Mouse (Mus musculus) lung, embryonic 16.5 days (tissue): ENCODE measurements around the gene Trarg1. TPM values are rescaled to one million over a fixed set of nuclear protein-coding genes. Genes with fewer than 3 reads are reported as not detected.
A peak's percentile ranks its signal among the peaks of the same experiment; 100 is the strongest.
"Not testable (repeated sequence)": the region's sequence is repeated elsewhere in the genome, so short reads cannot be mapped to it uniquely, and the experiment has no call there.

Source experiments
- ATAC-seq: fragments of 200-750 bp; cut with Nextera tagmentation; 2 replicates; pipeline ENCODE4 v1.8.0; 2017; ENCODE audit warnings: low read depth, mild to moderate bottlenecking, moderate library complexity
- H3K27ac ChIP-seq: fragments of 300-500 bp; sonication (generic); 2 replicates; pipeline ENCODE4 v1.5.1; 2014; ENCODE audit warnings: mild to moderate bottlenecking, control low read depth, low read length
- H3K27me3 ChIP-seq: fragments of 300-500 bp; sonication (generic); 2 replicates; pipeline ENCODE4 v1.6.1; 2014; ENCODE audit warnings: low read depth, low read length, mixed read lengths; ENCODE audit not compliant: control insufficient read depth, insufficient read depth
- H3K36me3 ChIP-seq: fragments of 300-500 bp; sonication (generic); 2 replicates; pipeline ENCODE4 v1.6.1; 2014; ENCODE audit warnings: low read length; ENCODE audit not compliant: control insufficient read depth, insufficient read depth
- H3K4me1 ChIP-seq: fragments of 300-500 bp; sonication (generic); replicated peaks from 2 replicates; pipeline ENCODE4 v1.6.1; 2014; ENCODE audit warnings: low read length, mixed read lengths; ENCODE audit not compliant: control insufficient read depth, insufficient read depth
- H3K4me2 ChIP-seq: fragments of 300-500 bp; sonication (generic); 2 replicates; pipeline ENCODE4 v1.6.1; 2014; ENCODE audit warnings: low read depth, low read length, control low read depth
- H3K4me3 ChIP-seq: fragments of 300-500 bp; sonication (generic); 2 replicates; pipeline ENCODE4 v1.5.1; 2014; ENCODE audit warnings: mild to moderate bottlenecking, low read length, control low read depth
- H3K9ac ChIP-seq: fragments of 300-500 bp; sonication (generic); 2 replicates; pipeline ENCODE4 v1.6.1; 2014; ENCODE audit warnings: low read length, control low read depth
- H3K9me3 ChIP-seq: fragments of 300-500 bp; sonication (generic); 2 replicates; pipeline ENCODE4 v1.6.1; 2016; ENCODE audit warnings: low read length; ENCODE audit not compliant: control insufficient read depth
- WGBS: fragments of 180-500 bp; shearing (Covaris S2); extraction: QIAGEN DNeasy Blood & Tissue Kit; methylation state at CpG from one replicate; pipeline ENCODE4 v1.1.7; 2014; 5-methylcytosine and 5-hydroxymethylcytosine counted together
- polyA plus RNA-seq: library from polyadenylated mRNA; unstranded; fragments of >200 nt; fragmentation: Nextera tagmentation; extraction: Ambion mirVana; gene quantifications from 2 replicates; pipeline ENCODE4 v1.2.1, GENCODE M21; 2015

Trarg1 gene
- polyA plus RNA-seq, result 1.1 and 1.2 TPM in 2 replicates

DNA sequence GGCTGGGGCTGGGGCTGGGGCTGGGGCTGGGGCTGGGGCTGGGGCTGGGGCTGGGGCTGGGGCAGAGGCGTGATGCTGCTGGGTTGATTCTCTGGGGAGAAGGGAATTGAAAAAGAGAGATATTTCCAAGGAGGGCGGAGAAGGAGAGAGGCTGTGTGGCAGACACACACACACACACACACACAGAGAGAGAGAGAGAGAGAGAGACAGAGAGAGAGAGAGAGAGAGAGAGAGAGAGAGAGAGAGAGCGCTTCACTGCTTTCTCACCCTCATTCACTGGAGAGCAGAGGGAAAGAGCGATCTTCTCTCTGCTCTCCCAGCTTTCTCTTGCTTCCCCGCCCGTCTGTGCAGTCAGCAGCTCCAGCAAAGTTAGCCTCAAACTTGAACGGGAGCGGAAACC, at the start of gene Trarg1:
Trarg1 (plus strand) TSS at position 301 of the 400 bp plus-strand sequence.
- not testable (repeated sequence) for H3K9me3 ChIP-seq, H3K4me1 ChIP-seq, H3K36me3 ChIP-seq, ATAC-seq, H3K4me2 ChIP-seq, H3K4me3 ChIP-seq, H3K27ac ChIP-seq
- Histone ChIP-seq H3K27me3 (peaks cover 10% of the 10 kb centered on the region), H3K9ac (peak within 1 kb of the TSS; percentile 24; the same call in 1 of the 2 replicates)
- 27% methylated on average over 7 of the region's 8 CpGs for WGBS

DNA sequence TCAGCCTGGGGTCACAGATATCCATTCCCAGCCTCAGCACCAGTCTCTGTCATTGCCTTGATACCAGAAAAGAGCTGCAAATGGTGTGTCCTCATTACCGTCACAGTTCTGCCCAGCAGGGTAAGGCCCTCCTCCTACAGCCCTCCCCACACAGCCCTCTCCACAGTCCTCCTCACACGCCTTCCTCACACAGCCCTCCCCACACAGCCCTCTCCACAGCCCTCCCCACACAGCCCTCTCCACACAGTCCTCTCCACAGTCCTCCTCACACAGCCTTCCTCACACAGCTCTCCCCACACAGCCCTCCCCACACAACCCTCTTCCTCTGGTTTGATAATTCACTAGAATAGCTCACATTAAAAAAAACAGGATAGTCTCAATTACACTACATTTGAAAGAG, 49.6 kb upstream of the Trarg1 start:
- peak overlapping the region; percentile 13; the same call in 1 of the 2 replicates for H3K27ac ChIP-seq
- no peaks in the 10 kb centered on the region for H3K27me3 ChIP-seq
- no peaks in the 10 kb centered on the region for H3K36me3 ChIP-seq
- no peak overlapping the region for H3K9ac ChIP-seq
- 28% methylated on average over 2 of the region's 2 CpGs for WGBS
- no peak overlapping the region for H3K4me3 ChIP-seq
- peak; percentile 64; the same call in 1 of the 2 replicates for ATAC-seq
- H3K4me1 ChIP-seq, result 0 out of 2 replicates have a peak, but pooled peaks cover 2% of the 10 kb centered on the region
- no peak overlapping the region for H3K4me2 ChIP-seq
- no peaks in the 10 kb centered on the region for H3K9me3 ChIP-seq

- Histone ChIP-seq H3K27ac (peak overlapping the region; percentile 13; the same call in 1 of the 2 replicates), H3K9ac (no peak overlapping the region), H3K27me3 (no peaks in the 10 kb centered on the region), H3K36me3 (no peaks in the 10 kb centered on the region), H3K9me3 (no peaks in the 10 kb centered on the region), H3K4me2 (no peak overlapping the region), H3K4me1 (0 out of 2 replicates have a peak, but pooled peaks cover 2% of the 10 kb centered on the region), H3K4me3 (no peak overlapping the region)
- ATAC-seq, result peak; percentile 61
- 40% methylated on average over 5 of the region's 5 CpGs for WGBS
These were observed 49.1 kb upstream of the Trarg1 start for GRCm38 (mm10) chr11:76630487-76630886.

DNA sequence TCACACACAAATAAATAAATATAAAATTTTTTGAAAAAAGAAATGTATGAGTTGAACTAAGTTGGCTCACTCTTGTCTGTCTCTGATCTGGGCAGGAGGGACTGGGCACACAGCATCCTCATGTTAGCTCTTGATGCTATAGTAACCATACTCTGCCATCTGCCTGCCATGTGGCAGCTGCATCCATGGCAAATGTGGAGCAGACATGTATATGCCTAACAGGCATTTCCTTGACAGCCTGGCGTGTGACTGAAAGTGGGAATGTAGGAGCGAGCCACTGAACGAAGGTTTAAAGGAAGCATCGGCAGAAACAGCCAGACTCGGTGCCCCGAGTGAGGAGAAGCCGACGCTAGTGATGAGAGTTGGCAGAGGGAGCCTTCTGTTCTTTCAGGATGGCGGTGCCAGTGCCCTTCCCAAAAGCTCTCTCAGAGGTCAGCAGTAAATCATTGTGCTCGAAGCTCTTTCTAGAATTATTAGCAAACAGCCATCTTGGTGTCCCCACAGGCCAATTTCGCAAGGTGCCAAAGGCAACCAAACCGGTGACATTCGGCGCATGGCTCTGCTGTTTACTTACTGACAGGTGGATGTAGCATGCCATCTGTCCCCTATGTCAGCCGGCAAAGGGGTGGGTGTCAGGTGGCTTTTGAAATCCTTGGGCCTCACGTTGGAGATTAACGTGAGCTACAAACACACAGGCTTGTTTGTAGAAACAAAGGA, 40.2 kb upstream of the Trarg1 start:
- H3K9ac ChIP-seq, result no peak overlapping the region
- no peaks in the 10 kb centered on the region for H3K9me3 ChIP-seq
- ATAC-seq, result no peak
- H3K36me3 ChIP-seq, result no peaks in the 10 kb centered on the region
- no peak overlapping the region for H3K27ac ChIP-seq
- H3K4me3 ChIP-seq, result no peak overlapping the region
- no peaks in the 10 kb centered on the region for H3K4me1 ChIP-seq
- 70% methylated on average over 17 of the region's 17 CpGs for WGBS
- no peaks in the 10 kb centered on the region for H3K27me3 ChIP-seq
- H3K4me2 ChIP-seq, result no peak overlapping the region

DNA sequence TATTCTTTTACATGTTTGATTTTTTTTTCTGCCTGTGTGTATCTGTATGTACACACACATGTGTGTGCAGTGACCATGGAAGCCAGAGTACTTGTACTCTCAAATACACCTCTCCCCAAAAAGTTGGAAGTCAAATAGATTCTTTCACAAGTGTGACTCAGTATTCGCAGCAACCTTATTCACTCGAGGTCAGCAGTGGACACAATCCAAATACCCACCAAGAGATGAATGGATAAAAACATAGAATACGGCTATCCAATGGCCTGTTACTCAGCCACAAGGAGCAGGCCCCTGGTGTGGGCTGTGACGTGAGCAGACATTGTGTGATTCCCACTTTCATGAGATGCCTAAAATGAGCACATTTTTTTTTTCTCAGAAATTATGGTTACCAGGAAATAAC, 39.4 kb upstream of the Trarg1 start:
- no peaks in the 10 kb centered on the region for H3K36me3 ChIP-seq
- no peak for ATAC-seq

DNA sequence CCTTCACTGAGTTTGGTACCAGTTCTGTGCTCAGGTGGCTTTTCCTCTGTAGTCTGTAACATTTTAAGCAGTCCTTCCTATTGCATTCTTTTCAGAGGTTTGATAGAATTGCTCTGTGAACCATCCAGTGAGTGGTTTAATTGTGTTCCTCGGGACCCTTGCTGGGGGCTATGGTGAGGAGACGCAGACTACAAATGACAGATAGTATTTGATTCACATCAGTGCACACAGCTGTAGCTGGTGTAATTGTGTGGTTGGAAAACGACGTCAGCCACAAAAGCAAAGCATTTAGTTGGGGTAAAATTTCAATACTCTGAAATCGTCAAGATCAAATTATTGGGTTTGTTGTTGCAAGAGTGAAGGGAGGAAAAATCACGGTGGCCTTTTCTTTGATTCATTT, 35.4 kb upstream of the Trarg1 start:
- Histone ChIP-seq H3K4me2 (no peak overlapping the region), H3K27me3 (peaks cover 3% of the 10 kb centered on the region; the same call in 1 of the 2 replicates)
- 80% methylated on average over 6 of the region's 6 CpGs for WGBS

More for the DNA sequence above, 39.4 kb upstream of the Trarg1 start:
- Histone ChIP-seq H3K4me3 (no peak overlapping the region), H3K4me2 (no peak overlapping the region), H3K4me1 (no peaks in the 10 kb centered on the region), H3K9ac (no peak overlapping the region), H3K9me3 (no peaks in the 10 kb centered on the region), H3K27ac (no peak overlapping the region), H3K27me3 (peaks cover 3% of the 10 kb centered on the region; the same call in 1 of the 2 replicates)
- WGBS, result 63% methylated on average over 4 of the region's 4 CpGs

GRCm38 (mm10) chr11:76645036-76645435, 34.6 kb upstream of the Trarg1 start:
- Histone ChIP-seq H3K27ac (no peak overlapping the region), H3K4me2 (no peak overlapping the region), H3K9me3 (no peaks in the 10 kb centered on the region), H3K4me1 (peaks cover 8% of the 10 kb centered on the region), H3K4me3 (no peak overlapping the region), H3K9ac (no peak overlapping the region), H3K27me3 (peaks cover 3% of the 10 kb centered on the region; the same call in 1 of the 2 replicates), H3K36me3 (no peaks in the 10 kb centered on the region)
- 76% methylated on average over 9 of the region's 9 CpGs for WGBS
- no peak for ATAC-seq

More for the DNA sequence above, 35.4 kb upstream of the Trarg1 start:
- Histone ChIP-seq H3K27ac (no peak overlapping the region), H3K4me1 (peaks cover 8% of the 10 kb centered on the region), H3K9ac (no peak overlapping the region), H3K4me3 (no peak overlapping the region), H3K36me3 (no peaks in the 10 kb centered on the region), H3K9me3 (no peaks in the 10 kb centered on the region)
- ATAC-seq, result no peak

- under 1% methylated on average over 19 of the region's 19 CpGs for WGBS
- Histone ChIP-seq H3K4me3 (no peak overlapping the region), H3K27ac (no peak overlapping the region), H3K4me1 (peaks cover 8% of the 10 kb centered on the region), H3K27me3 (peaks cover 3% of the 10 kb centered on the region; the same call in 1 of the 2 replicates), H3K4me2 (peak overlapping the region; percentile 44), H3K9me3 (no peaks in the 10 kb centered on the region), H3K36me3 (no peaks in the 10 kb centered on the region), H3K9ac (no peak overlapping the region)
- ATAC-seq, result peak; percentile 87
These were observed 33.7 kb upstream of the Trarg1 start for GRCm38 (mm10) chr11:76645955-76646354.

DNA sequence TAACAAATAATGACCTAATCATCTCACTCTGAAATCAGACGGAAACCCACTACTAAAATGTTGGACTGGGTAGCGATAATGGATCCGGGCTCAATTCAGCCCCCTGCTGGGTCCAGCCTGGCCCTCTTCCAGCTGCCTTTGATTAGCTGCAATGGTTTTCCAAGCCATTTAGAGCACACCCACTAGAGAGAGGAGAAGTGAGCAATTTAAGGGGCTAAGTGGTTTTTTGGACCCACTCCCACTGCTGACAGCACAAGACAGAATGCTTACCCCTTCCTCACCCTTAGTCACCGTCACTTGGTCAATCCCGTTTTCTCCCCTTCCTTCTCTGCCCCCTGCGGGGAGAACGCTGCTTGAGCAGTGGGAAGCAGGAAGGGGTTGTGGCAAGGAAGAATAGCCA, 32.5 kb upstream of the Trarg1 start:
- Histone ChIP-seq H3K4me2 (peak overlapping the region; percentile 39), H3K9ac (no peak overlapping the region), H3K27ac (no peak overlapping the region), H3K4me3 (no peak overlapping the region), H3K36me3 (no peaks in the 10 kb centered on the region), H3K9me3 (no peaks in the 10 kb centered on the region), H3K4me1 (peaks cover 8% of the 10 kb centered on the region), H3K27me3 (peaks cover 3% of the 10 kb centered on the region; the same call in 1 of the 2 replicates)
- no peak for ATAC-seq
- WGBS, result 9% methylated on average over 7 of the region's 7 CpGs
